Mouse (Mus musculus): ENCODE results near the gene Galk1. TPM values are rescaled to one million over a fixed set of nuclear protein-coding genes. Genes with fewer than 3 reads are reported as not detected.

Gene Galk1
- polyA plus RNA-seq, 1 experiment from 2014 or later: 192 TPM

DNA sequence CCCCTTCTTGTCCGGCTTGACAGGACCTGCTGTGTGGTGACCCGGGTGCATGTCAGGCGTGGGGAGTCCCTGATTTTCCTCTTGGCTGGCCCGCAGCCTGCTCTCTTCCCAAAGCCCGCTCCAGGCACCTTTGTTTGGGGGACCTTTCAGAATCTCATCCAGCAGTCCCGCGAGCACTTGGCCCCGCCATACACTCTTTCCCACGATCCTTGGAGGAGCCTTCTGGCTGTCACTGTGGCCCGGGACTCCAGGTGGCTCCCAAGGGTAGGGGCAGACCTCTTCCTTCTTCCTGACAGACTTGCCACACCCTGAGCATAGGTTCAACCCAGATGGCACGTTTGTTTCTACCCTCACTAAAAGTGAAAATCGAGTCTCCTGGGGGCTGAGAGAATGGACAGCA lies 37.0 kb downstream of the Galk1 start:
- Histone ChIP-seq H3K27ac (ENCODE audit: low read length) (no peak overlapping the region), H3K4me2 (ENCODE audit: low read depth, low read length) (no peak overlapping the region)

GRCm38 (mm10) chr11:115975083-115975420 lies 37.5 kb downstream of the Galk1 start:
- Histone ChIP-seq H3K4me3 (ENCODE audit: low read depth, low read length) (peak overlapping the region; percentile 49), H3K36me3 (ENCODE audit: control insufficient read depth, insufficient read depth) (no peaks in the 10 kb centered on the region), H3K27me3 (ENCODE audit: control insufficient read depth, insufficient read depth, low read depth, low read length) (peaks cover 33% of the 10 kb centered on the region), H3K9me3 (replicated peaks; ENCODE audit: control insufficient read depth, low read length) (no peaks in the 10 kb centered on the region), H3K4me1 (ENCODE audit: control insufficient read depth, low read depth, low read length) (no peaks in the 10 kb centered on the region; the same call in 1 of the 2 replicates), H3K9ac (ENCODE audit: low read depth, low read length) (no peak overlapping the region), H3K27ac (ENCODE audit: low read length) (no peak overlapping the region), H3K4me2 (ENCODE audit: low read depth, low read length) (peak overlapping the region; percentile 61)
- 6% methylated on average over 18 of the region's 18 CpGs for WGBS (ENCODE audit: insufficient replicate concordance)
- no peak for ATAC-seq (ENCODE audit: low read depth)

More for the DNA sequence above, 37.0 kb downstream of the Galk1 start:
- WGBS (ENCODE audit: insufficient replicate concordance): 39% methylated on average over 12 of the region's 12 CpGs
- H3K27me3 ChIP-seq (ENCODE audit: control insufficient read depth, insufficient read depth, low read depth, low read length): peaks cover 33% of the 10 kb centered on the region
- H3K36me3 ChIP-seq (ENCODE audit: control insufficient read depth, insufficient read depth): no peaks in the 10 kb centered on the region
- H3K9ac ChIP-seq (ENCODE audit: low read depth, low read length): no peak overlapping the region
- H3K9me3 ChIP-seq (replicated peaks; ENCODE audit: control insufficient read depth, low read length): no peaks in the 10 kb centered on the region
- no peak overlapping the region; the same call in 1 of the 2 replicates for H3K4me3 ChIP-seq (ENCODE audit: low read depth, low read length)
- H3K4me1 ChIP-seq (ENCODE audit: control insufficient read depth, low read depth, low read length): no peaks in the 10 kb centered on the region; the same call in 1 of the 2 replicates
- no peak for ATAC-seq (ENCODE audit: low read depth)

GRCm38 (mm10) chr11:115974309-115975082 lies 38.0 kb downstream of the Galk1 start, which contains the start of gene Itgb4:
Gene Itgb4 (plus strand): TSS chr11:115974709.
- ATAC-seq (ENCODE audit: low read depth): peak; percentile 54
- Histone ChIP-seq H3K4me3 (ENCODE audit: low read depth, low read length) (peak within 1 kb of the TSS; percentile 49), H3K4me2 (ENCODE audit: low read depth, low read length) (peak within 1 kb of the TSS; percentile 61), H3K9ac (ENCODE audit: low read depth, low read length) (peak within 1 kb of the TSS; percentile 16; the same call in 1 of the 2 replicates), H3K27me3 (ENCODE audit: control insufficient read depth, insufficient read depth, low read depth, low read length) (peaks cover 33% of the 10 kb centered on the region), H3K4me1 (ENCODE audit: control insufficient read depth, low read depth, low read length) (no peaks in the 10 kb centered on the region; the same call in 1 of the 2 replicates), H3K9me3 (replicated peaks; ENCODE audit: control insufficient read depth, low read length) (no peaks in the 10 kb centered on the region), H3K36me3 (ENCODE audit: control insufficient read depth, insufficient read depth) (no peaks in the 10 kb centered on the region), H3K27ac (ENCODE audit: low read length) (no peak within 1 kb of the TSS)
- WGBS (ENCODE audit: insufficient replicate concordance): 10% methylated on average over 56 of the region's 58 CpGs

DNA sequence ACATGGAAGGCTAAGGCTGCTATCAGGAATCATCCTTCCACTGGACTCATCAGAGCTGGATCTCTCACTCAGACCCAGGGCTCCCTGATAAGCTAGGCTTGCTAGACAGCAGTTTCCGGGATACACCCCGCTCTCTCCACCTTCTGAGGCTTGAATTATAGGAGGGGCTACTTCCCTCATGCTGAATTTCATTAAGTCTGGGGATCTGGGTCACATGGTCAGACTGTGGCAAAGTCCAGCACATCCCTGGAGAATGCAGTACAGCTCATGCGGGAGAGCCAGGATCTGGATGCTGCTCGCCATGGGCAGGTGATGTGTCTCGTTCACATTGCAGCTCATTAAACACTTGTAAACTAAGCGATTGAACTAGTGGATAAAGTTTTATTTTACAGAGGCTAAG lies 41.5 kb downstream of the Galk1 start:
- H3K4me3 ChIP-seq (ENCODE audit: low read depth, low read length): no peak overlapping the region
- H3K4me1 ChIP-seq (ENCODE audit: control insufficient read depth, low read depth, low read length): no peaks in the 10 kb centered on the region; the same call in 1 of the 2 replicates
- no peak overlapping the region for H3K27ac ChIP-seq (ENCODE audit: low read length)
- no peaks in the 10 kb centered on the region; the same call in 1 of the 2 replicates for H3K36me3 ChIP-seq (ENCODE audit: control insufficient read depth, insufficient read depth)
- 65% methylated on average over 6 of the region's 6 CpGs for WGBS (ENCODE audit: insufficient replicate concordance)
- ATAC-seq (ENCODE audit: low read depth): no peak
- H3K4me2 ChIP-seq (ENCODE audit: low read depth, low read length): no peak overlapping the region
- H3K27me3 ChIP-seq (ENCODE audit: control insufficient read depth, insufficient read depth, low read depth, low read length): peaks cover 28% of the 10 kb centered on the region
- H3K9me3 ChIP-seq (replicated peaks; ENCODE audit: control insufficient read depth, low read length): no peaks in the 10 kb centered on the region
- no peak overlapping the region for H3K9ac ChIP-seq (ENCODE audit: low read depth, low read length)

GRCm38 (mm10) chr11:115970006-115970673 lies 42.4 kb downstream of the Galk1 start:
- H3K9ac ChIP-seq (ENCODE audit: low read depth, low read length): no peak overlapping the region
- no peak overlapping the region for H3K4me2 ChIP-seq (ENCODE audit: low read depth, low read length)
- 57% methylated on average over 15 of the region's 15 CpGs for WGBS (ENCODE audit: insufficient replicate concordance)
- H3K9me3 ChIP-seq (replicated peaks; ENCODE audit: control insufficient read depth, low read length): no peaks in the 10 kb centered on the region
- H3K27me3 ChIP-seq (ENCODE audit: control insufficient read depth, insufficient read depth, low read depth, low read length): peaks cover 20% of the 10 kb centered on the region
- H3K36me3 ChIP-seq (ENCODE audit: control insufficient read depth, insufficient read depth): peaks cover 1% of the 10 kb centered on the region; the same call in 1 of the 2 replicates
- no peak overlapping the region for H3K4me3 ChIP-seq (ENCODE audit: low read depth, low read length)
- H3K4me1 ChIP-seq (ENCODE audit: control insufficient read depth, low read depth, low read length): peaks cover 2% of the 10 kb centered on the region
- no peak overlapping the region for H3K27ac ChIP-seq (ENCODE audit: low read length)
- ATAC-seq (ENCODE audit: low read depth): no peak

DNA sequence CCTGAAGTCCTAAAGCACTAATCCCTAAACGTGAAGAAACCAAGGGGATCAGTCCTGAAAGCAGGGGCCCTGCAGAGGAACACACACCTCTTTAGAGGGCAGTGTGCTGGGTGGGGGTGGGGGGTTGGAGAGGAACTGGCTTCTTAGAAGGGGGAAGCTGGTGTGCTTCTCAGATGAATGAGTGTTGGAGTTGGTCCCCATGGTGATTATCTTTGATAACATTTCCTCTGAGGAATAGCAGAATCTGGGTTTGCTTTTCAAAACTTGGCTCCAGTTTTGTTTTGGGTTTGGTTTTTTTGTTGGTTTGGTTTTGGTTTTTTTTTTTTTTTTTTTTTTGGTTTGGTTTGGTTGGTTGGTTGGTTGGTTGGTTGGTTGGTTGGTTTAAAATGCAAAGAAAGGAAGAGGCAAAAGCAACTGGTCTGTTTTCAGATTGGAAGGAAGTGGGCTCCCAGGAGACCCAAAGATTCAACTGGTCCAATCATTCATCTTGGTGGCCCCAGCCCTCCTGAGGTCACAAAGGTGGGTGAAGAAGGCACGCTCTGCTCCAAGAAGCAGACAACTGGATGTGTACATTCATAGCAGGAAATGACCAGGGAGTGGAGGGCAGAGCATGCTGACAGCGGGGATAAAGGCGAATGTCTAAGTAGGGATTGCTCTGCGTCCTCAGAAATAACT lies 43.7 kb downstream of the Galk1 start:
- no peak for ATAC-seq (ENCODE audit: low read depth)

GRCm38 (mm10) chr11:115964977-115965604 lies 47.4 kb downstream of the Galk1 start:
- Histone ChIP-seq H3K4me3 (ENCODE audit: low read depth, low read length) (no peak overlapping the region), H3K4me2 (ENCODE audit: low read depth, low read length) (no peak overlapping the region), H3K4me1 (ENCODE audit: control insufficient read depth, low read depth, low read length) (peaks cover 14% of the 10 kb centered on the region), H3K27ac (ENCODE audit: low read length) (no peak overlapping the region), H3K9ac (ENCODE audit: low read depth, low read length) (no peak overlapping the region), H3K36me3 (ENCODE audit: control insufficient read depth, insufficient read depth) (peaks cover 35% of the 10 kb centered on the region), H3K27me3 (ENCODE audit: control insufficient read depth, insufficient read depth, low read depth, low read length) (no peaks in the 10 kb centered on the region), H3K9me3 (replicated peaks; ENCODE audit: control insufficient read depth, low read length) (no peaks in the 10 kb centered on the region)
- WGBS (ENCODE audit: insufficient replicate concordance): 19% methylated on average over 10 of the region's 10 CpGs
- ATAC-seq (ENCODE audit: low read depth): peak; percentile 45

More for the DNA sequence above, 43.7 kb downstream of the Galk1 start:
- 41% methylated on average over 5 of the region's 5 CpGs for WGBS (ENCODE audit: insufficient replicate concordance)
- peaks cover 14% of the 10 kb centered on the region for H3K4me1 ChIP-seq (ENCODE audit: control insufficient read depth, low read depth, low read length)
- peaks cover 7% of the 10 kb centered on the region for H3K27me3 ChIP-seq (ENCODE audit: control insufficient read depth, insufficient read depth, low read depth, low read length)
- no peak overlapping the region for H3K4me2 ChIP-seq (ENCODE audit: low read depth, low read length)
- H3K36me3 ChIP-seq (ENCODE audit: control insufficient read depth, insufficient read depth): peaks cover 12% of the 10 kb centered on the region
- no peak overlapping the region for H3K9ac ChIP-seq (ENCODE audit: low read depth, low read length)
- H3K9me3 ChIP-seq (replicated peaks; ENCODE audit: control insufficient read depth, low read length): no peaks in the 10 kb centered on the region
- no peak overlapping the region for H3K27ac ChIP-seq (ENCODE audit: low read length)
- no peak overlapping the region for H3K4me3 ChIP-seq (ENCODE audit: low read depth, low read length)

GRCm38 (mm10) chr11:115962651-115963412 lies 49.7 kb downstream of the Galk1 start:
- no peak overlapping the region for H3K27ac ChIP-seq (ENCODE audit: low read length)
- H3K4me2 ChIP-seq (ENCODE audit: low read depth, low read length): no peak overlapping the region
- no peaks in the 10 kb centered on the region for H3K9me3 ChIP-seq (replicated peaks; ENCODE audit: control insufficient read depth, low read length)
- no peak for ATAC-seq (ENCODE audit: low read depth)
- 81% methylated on average over 9 of the region's 9 CpGs for WGBS (ENCODE audit: insufficient replicate concordance)
- H3K36me3 ChIP-seq (ENCODE audit: control insufficient read depth, insufficient read depth): peaks cover 35% of the 10 kb centered on the region
- no peak overlapping the region for H3K9ac ChIP-seq (ENCODE audit: low read depth, low read length)
- H3K4me1 ChIP-seq (ENCODE audit: control insufficient read depth, low read depth, low read length): peaks cover 14% of the 10 kb centered on the region
- H3K27me3 ChIP-seq (ENCODE audit: control insufficient read depth, insufficient read depth, low read depth, low read length): no peaks in the 10 kb centered on the region
- H3K4me3 ChIP-seq (ENCODE audit: low read depth, low read length): no peak overlapping the region
